Mouse (Mus musculus): ENCODE measurements around the gene Tmprss5. TPM values are rescaled to one million over a fixed set of nuclear protein-coding genes. Genes with fewer than 3 reads are reported as not detected.

Gene Tmprss5
- polyA plus RNA-seq, 1 experiment = not detected

DNA sequence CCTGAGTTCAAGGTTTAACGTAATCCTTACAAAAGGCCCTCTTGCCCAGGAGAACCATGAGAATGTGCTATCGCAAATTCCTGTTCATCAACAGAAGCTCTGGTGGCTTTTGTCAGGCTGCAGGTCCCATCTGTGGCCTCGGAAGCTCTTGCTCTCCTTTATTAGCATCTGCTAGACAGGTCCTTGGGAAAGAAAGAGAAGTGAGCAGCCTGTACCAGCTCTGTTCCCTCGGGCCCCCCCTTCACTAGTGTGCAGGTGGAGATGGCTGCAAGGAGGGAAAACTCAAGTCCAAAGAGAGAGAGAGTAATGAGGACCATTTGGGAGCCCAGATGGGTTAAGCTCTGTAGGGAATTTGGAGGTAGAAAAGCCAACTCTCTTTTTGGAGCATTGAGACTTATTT, 38.7 kb downstream of the Tmprss5 start:
- no peak overlapping the region for H3K27ac ChIP-seq (replicated peaks; ENCODE audit: low read depth, low read length)
- no peaks in the 10 kb centered on the region for H3K4me1 ChIP-seq (ENCODE audit: control insufficient read depth, insufficient read depth, insufficient read length, low read length)
- H3K4me3 ChIP-seq (ENCODE audit: insufficient read depth, low read depth, low read length) = no peak overlapping the region

GRCm38 (mm10) chr9:49125706-49126105, 44.6 kb downstream of the Tmprss5 start:
- Histone ChIP-seq H3K4me1 (ENCODE audit: control insufficient read depth, insufficient read depth, insufficient read length, low read length) (no peaks in the 10 kb centered on the region), H3K4me3 (ENCODE audit: insufficient read depth, low read depth, low read length) (no peak overlapping the region), H3K27ac (replicated peaks; ENCODE audit: low read depth, low read length) (no peak overlapping the region)

DNA sequence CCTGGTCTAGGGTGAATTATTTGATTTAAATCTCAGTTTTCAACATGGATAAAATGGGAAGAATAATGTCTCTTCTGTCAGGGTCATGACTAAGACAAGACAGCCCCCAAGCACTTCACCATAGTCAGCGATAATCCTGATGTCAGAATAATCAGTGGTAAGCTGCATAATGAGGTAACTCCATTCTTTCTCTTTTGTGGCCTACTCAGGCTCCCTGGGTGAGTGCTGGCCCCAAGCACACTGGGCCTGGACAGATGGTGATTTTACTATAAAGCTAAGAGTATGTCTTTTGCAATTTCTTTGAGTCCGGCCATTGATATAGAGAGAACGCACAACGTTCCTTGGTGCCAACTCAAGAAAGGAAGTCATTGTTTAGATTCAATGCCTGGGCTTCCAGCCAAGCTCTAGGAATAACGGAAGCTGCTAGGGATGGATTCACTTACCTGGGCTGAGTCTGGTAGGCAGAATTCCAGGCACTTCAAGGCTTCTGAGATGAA, 49.5 kb downstream of the Tmprss5 start:
- Histone ChIP-seq H3K27ac (replicated peaks; ENCODE audit: low read depth, low read length) (no peak overlapping the region), H3K4me3 (ENCODE audit: insufficient read depth, low read depth, low read length) (no peak overlapping the region), H3K4me1 (ENCODE audit: control insufficient read depth, insufficient read depth, insufficient read length, low read length) (no peaks in the 10 kb centered on the region)

- no peak overlapping the region for H3K4me3 ChIP-seq (ENCODE audit: insufficient read depth, low read depth, low read length)
- no peak overlapping the region for H3K27ac ChIP-seq (replicated peaks; ENCODE audit: low read depth, low read length)
- H3K4me1 ChIP-seq (ENCODE audit: control insufficient read depth, insufficient read depth, insufficient read length, low read length) = no peaks in the 10 kb centered on the region
Observed at GRCm38 (mm10) chr9:49143841-49144240, 62.8 kb downstream of the Tmprss5 start.

DNA sequence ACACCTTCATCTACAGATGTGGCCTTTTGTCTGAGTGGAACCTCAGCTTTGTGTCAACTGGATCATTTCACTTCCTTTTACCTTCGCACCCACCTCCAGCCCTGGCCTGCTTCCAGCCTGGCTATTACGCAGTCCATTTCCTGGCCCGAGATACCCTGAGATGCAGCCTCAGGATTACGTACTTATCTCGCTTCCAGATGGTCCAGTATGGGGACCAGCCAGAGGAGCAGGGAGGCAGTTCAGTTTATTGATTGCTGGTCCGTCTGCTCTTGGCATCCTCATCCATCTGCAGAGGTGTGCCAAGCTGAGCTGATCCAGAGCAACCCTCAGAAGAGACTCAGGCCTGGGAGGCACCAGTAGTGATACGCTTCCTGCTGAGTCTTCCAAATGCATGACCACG, 64.7 kb downstream of the Tmprss5 start:
- Histone ChIP-seq H3K27ac (replicated peaks; ENCODE audit: low read depth, low read length) (no peak overlapping the region), H3K4me1 (ENCODE audit: control insufficient read depth, insufficient read depth, insufficient read length, low read length) (no peaks in the 10 kb centered on the region), H3K4me3 (ENCODE audit: insufficient read depth, low read depth, low read length) (no peak overlapping the region)

GRCm38 (mm10) chr9:49147031-49147430, 66.0 kb downstream of the Tmprss5 start:
- H3K27ac ChIP-seq (replicated peaks; ENCODE audit: low read depth, low read length) = no peak overlapping the region
- H3K4me1 ChIP-seq (ENCODE audit: control insufficient read depth, insufficient read depth, insufficient read length, low read length) = no peaks in the 10 kb centered on the region
- no peak overlapping the region for H3K4me3 ChIP-seq (ENCODE audit: insufficient read depth, low read depth, low read length)

Other genes with a start within 250 kb of the Tmprss5 start
- gene Zbtb16, start 245.0 kb upstream of the Tmprss5 start, polyA plus RNA-seq (2012; ENCODE audit: insufficient read depth, insufficient read length, missing spikeins) = 6.8 and 7.9 TPM in 2 replicates
- gene Htr3a, start 170.2 kb upstream of the Tmprss5 start, polyA plus RNA-seq (2012; ENCODE audit: insufficient read depth, insufficient read length, missing spikeins) = not detected in 2 replicates
- gene Htr3b, start 116.3 kb upstream of the Tmprss5 start, polyA plus RNA-seq (2012; ENCODE audit: insufficient read depth, insufficient read length, missing spikeins) = not detected in 2 replicates
- 5.5 and 9.6 TPM in 2 replicates for gene Usp28, start 95.9 kb upstream of the Tmprss5 start, polyA plus RNA-seq (2012; ENCODE audit: insufficient read depth, insufficient read length, missing spikeins)
- 3.8 and 5.7 TPM in 2 replicates for gene Zw10, start 25.6 kb upstream of the Tmprss5 start, polyA plus RNA-seq (2012; ENCODE audit: insufficient read depth, insufficient read length, missing spikeins)
- not detected in 2 replicates for gene Gm4894, start 169.3 kb downstream of the Tmprss5 start, polyA plus RNA-seq (2012; ENCODE audit: insufficient read depth, insufficient read length, missing spikeins)